8 mouse cellular contexts compared by ENCODE assay signal in genomic region chr8:70439848-70440179, GRCm38 (mm10). TPM values are rescaled to one million over a fixed set of nuclear protein-coding genes. Genes with fewer than 3 reads are reported as not detected.
DNase-seq lines count a peak whose midpoint lies in the region; ATAC-seq and TF ChIP-seq lines count a peak whose summit lies in the region.

No protein-coding gene starts in this region.

- peaks cover 88% of the 10 kb centered on the region for H3K4me1 ChIP-seq in megakaryocyte, embryonic 14.5 days
- H3K4me1 ChIP-seq in forebrain, embryonic 11.5 days (replicated peaks; ENCODE audit: control insufficient read depth, insufficient read depth, low read length), result peaks cover 5% of the 10 kb centered on the region; the same call in 1 of the 2 replicates
- H3K4me1 ChIP-seq in limb, embryonic 12.5 days (replicated peaks), result peaks cover 12% of the 10 kb centered on the region
- H3K4me1 ChIP-seq in small intestine, adult 2 months (ENCODE audit: control insufficient read depth, insufficient read depth, insufficient read length, low read length), result peaks cover 10% of the 10 kb centered on the region

- 11% methylated on average over 7 of the region's 7 CpGs for WGBS in forebrain, embryonic 11.5 days
- WGBS in limb, embryonic 12.5 days, result 3% methylated on average over 6 of the region's 7 CpGs
- under 1% methylated on average over 7 of the region's 7 CpGs for WGBS in small intestine, adult 2 months

- ATAC-seq in megakaryocyte, adult 5-6 weeks (ENCODE audit: poor library complexity, severe bottlenecking), result no peak
- ATAC-seq in forebrain, embryonic 11.5 days (replicated peaks; ENCODE audit: low FRiP score), result no peak
- ATAC-seq in limb, embryonic 12.5 days (ENCODE audit: insufficient number of reproducible peaks, insufficient read depth, low FRiP score, low TSS enrichment, low read depth), result peak; percentile 69

- peak overlapping the region; percentile 67 for H3K9ac ChIP-seq in forebrain, embryonic 11.5 days (ENCODE audit: low read length)
- H3K9ac ChIP-seq in limb, embryonic 12.5 days (replicated peaks), result peak overlapping the region; percentile 67

- H3K4me3 ChIP-seq in megakaryocyte, embryonic 14.5 days (replicated peaks), result peak overlapping the region; percentile 92
- H3K4me3 ChIP-seq in forebrain, embryonic 11.5 days (ENCODE audit: low read depth, low read length), result peak overlapping the region; percentile 57
- H3K4me3 ChIP-seq in limb, embryonic 12.5 days (replicated peaks), result peak overlapping the region; percentile 68
- H3K4me3 ChIP-seq in small intestine, adult 2 months (ENCODE audit: low read depth, low read length), result peak overlapping the region; percentile 82

- 0 out of 2 replicates have a peak overlapping the region, but pooled peaks have one; percentile 25 for H3K27ac ChIP-seq in forebrain, embryonic 11.5 days (ENCODE audit: low read depth, low read length)
- H3K27ac ChIP-seq in limb, embryonic 12.5 days, result peak overlapping the region; percentile 75
- H3K27ac ChIP-seq in small intestine, adult 2 months (ENCODE audit: insufficient read depth, low read depth, low read length), result no peak overlapping the region

- no peak for DNase-seq in forebrain, embryonic 11.5 days (ENCODE audit: low spot score)
- no peak for DNase-seq in Muller cell, postnatal 12 days (ENCODE audit: inconsistent ontology term)
- DNase-seq in ovary, postnatal 10 days (ENCODE audit: low spot score), result no peak
- DNase-seq in yolk sac, embryonic 10.5 days (ENCODE audit: low spot score), result no peak

- peaks cover 25% of the 10 kb centered on the region for H3K36me3 ChIP-seq in megakaryocyte, embryonic 14.5 days (replicated peaks; ENCODE audit: low read length)
- H3K36me3 ChIP-seq in forebrain, embryonic 11.5 days (ENCODE audit: control insufficient read depth, insufficient read depth, low read length), result no peaks in the 10 kb centered on the region
- 0 out of 2 replicates have a peak, but pooled peaks cover 3% of the 10 kb centered on the region for H3K36me3 ChIP-seq in limb, embryonic 12.5 days
- no peaks in the 10 kb centered on the region for H3K36me3 ChIP-seq in small intestine, adult 2 months (ENCODE audit: control insufficient read depth, insufficient read depth, low read length)

- H3K9me3 ChIP-seq in megakaryocyte, embryonic 14.5 days, result no peaks in the 10 kb centered on the region
- H3K9me3 ChIP-seq in forebrain, embryonic 11.5 days (ENCODE audit: control insufficient read depth, low read length), result no peaks in the 10 kb centered on the region
- H3K9me3 ChIP-seq in limb, embryonic 12.5 days, result no peaks in the 10 kb centered on the region

- no peaks in the 10 kb centered on the region for H3K27me3 ChIP-seq in megakaryocyte, embryonic 14.5 days (replicated peaks)
- no peaks in the 10 kb centered on the region for H3K27me3 ChIP-seq in forebrain, embryonic 11.5 days (ENCODE audit: control insufficient read depth, insufficient read depth, low read length)
- H3K27me3 ChIP-seq in limb, embryonic 12.5 days, result no peaks in the 10 kb centered on the region
- no peaks in the 10 kb centered on the region for H3K27me3 ChIP-seq in small intestine, adult 2 months (ENCODE audit: control insufficient read depth, insufficient read depth, low read length)

- H3K4me2 ChIP-seq in forebrain, embryonic 11.5 days (ENCODE audit: low read depth, low read length, severe bottlenecking), result peak overlapping the region; percentile 86
- H3K4me2 ChIP-seq in limb, embryonic 12.5 days, result peak overlapping the region; percentile 88

- no peak for TF ChIP-seq CTCF in small intestine, adult 2 months (IDR thresholded peaks at IDR 0.05; ENCODE audit: extremely low read depth, insufficient read length, insufficient replicate concordance, low read depth, low read length)

- TF ChIP-seq POLR2A in small intestine, adult 2 months (IDR thresholded peaks at IDR 0.05; ENCODE audit: low read depth, low read length), result no peak; the same call in 1 of the 2 replicates

RNA-seq across cellular contexts. Expression of gene Crtc1, which starts 0.4 kb away (rescaled TPM):
- polyA plus RNA-seq in megakaryocyte, embryonic 14.5 days (2012; ENCODE audit: insufficient read depth, low replicate concordance), result 17.9 and 34.0 TPM in 2 replicates
- 2.7 and 3.9 TPM in 2 replicates for total RNA-seq in megakaryocyte, adult 5-6 weeks (2015)
- total RNA-seq in megakaryocyte, adult 5-6 weeks (2017), result 2.2 TPM in 2 replicates
- polyA plus RNA-seq in forebrain, embryonic 11.5 days (2014; fragmentation: Nextera tagmentation; extraction: Ambion mirVana), result 16.3 and 18.1 TPM in 2 replicates
- 18.4 and 24.8 TPM in 2 replicates for polyA plus RNA-seq in limb, embryonic 12.5 days (2016; fragmentation: Nextera tagmentation; extraction: Ambion mirVana)
- 9.4 and 15.1 TPM in 2 replicates for polyA plus RNA-seq in small intestine, adult 2 months (2012; rRNA removed)

RNA-seq across cellular contexts. Expression of gene Klhl26, which starts 37.0 kb away (rescaled TPM):
- 10.3 and 19.1 TPM in 2 replicates for polyA plus RNA-seq in megakaryocyte, embryonic 14.5 days (2012; ENCODE audit: insufficient read depth, low replicate concordance)
- 1.6 and 2.4 TPM in 2 replicates for total RNA-seq in megakaryocyte, adult 5-6 weeks (2015)
- total RNA-seq in megakaryocyte, adult 5-6 weeks (2017), result 3.6 and 5.4 TPM in 2 replicates
- polyA plus RNA-seq in forebrain, embryonic 11.5 days (2014; fragmentation: Nextera tagmentation; extraction: Ambion mirVana), result 17.5 and 19.5 TPM in 2 replicates
- polyA plus RNA-seq in limb, embryonic 12.5 days (2016; fragmentation: Nextera tagmentation; extraction: Ambion mirVana), result 26.8 and 27.3 TPM in 2 replicates
- polyA plus RNA-seq in small intestine, adult 2 months (2012; rRNA removed), result 24.9 and 30.8 TPM in 2 replicates

RNA-seq across cellular contexts. Expression of gene Tmem59l, which starts 47.3 kb away (rescaled TPM):
- polyA plus RNA-seq in megakaryocyte, embryonic 14.5 days (2012; ENCODE audit: insufficient read depth, low replicate concordance), result not detected in 2 replicates
- not detected in 2 replicates for total RNA-seq in megakaryocyte, adult 5-6 weeks (2015)
- total RNA-seq in megakaryocyte, adult 5-6 weeks (2017), result not detected in 2 replicates
- 10.4 and 10.6 TPM in 2 replicates for polyA plus RNA-seq in forebrain, embryonic 11.5 days (2014; fragmentation: Nextera tagmentation; extraction: Ambion mirVana)
- 17.5 and 22.1 TPM in 2 replicates for polyA plus RNA-seq in limb, embryonic 12.5 days (2016; fragmentation: Nextera tagmentation; extraction: Ambion mirVana)
- 1.2 and 1.6 TPM in 2 replicates for polyA plus RNA-seq in small intestine, adult 2 months (2012; rRNA removed)

RNA-seq across cellular contexts. Expression of gene Crlf1, which starts 53.1 kb away (rescaled TPM):
- polyA plus RNA-seq in megakaryocyte, embryonic 14.5 days (2012; ENCODE audit: insufficient read depth, low replicate concordance), result not detected in 2 replicates
- not detected in 2 replicates for total RNA-seq in megakaryocyte, adult 5-6 weeks (2015)
- total RNA-seq in megakaryocyte, adult 5-6 weeks (2017), result not detected in 2 replicates
- polyA plus RNA-seq in forebrain, embryonic 11.5 days (2014; fragmentation: Nextera tagmentation; extraction: Ambion mirVana), result 4.9 and 10.9 TPM in 2 replicates
- polyA plus RNA-seq in limb, embryonic 12.5 days (2016; fragmentation: Nextera tagmentation; extraction: Ambion mirVana), result 82.4 and 105 TPM in 2 replicates
- 2.3 and 27.3 TPM in 2 replicates for polyA plus RNA-seq in small intestine, adult 2 months (2012; rRNA removed)
